Mouse (Mus musculus): Measurements from ENCODE around the gene Gm42669. TPM values are rescaled to one million over a fixed set of nuclear protein-coding genes. Genes with fewer than 3 reads are reported as not detected.

Gene Gm42669
- polyA plus RNA-seq, 1 experiment from 2014 or later, result 0.19 TPM

- 28% methylated on average over 2 of the region's 2 CpGs for WGBS
- Histone ChIP-seq H3K36me3 (ENCODE audit: insufficient read depth, low read length) (no peaks in the 10 kb centered on the region), H3K4me3 (ENCODE audit: low read depth, low read length) (no peak overlapping the region), H3K4me2 (replicated peaks; ENCODE audit: low read depth, low read length) (no peak overlapping the region), H3K9me3 (ENCODE audit: low read length) (no peaks in the 10 kb centered on the region), H3K9ac (replicated peaks; ENCODE audit: low read depth) (no peak overlapping the region), H3K27me3 (replicated peaks; ENCODE audit: insufficient read depth, low read length) (no peaks in the 10 kb centered on the region), H3K4me1 (ENCODE audit: insufficient read depth, low read depth, low read length) (no peaks in the 10 kb centered on the region), H3K27ac (ENCODE audit: low read length) (no peak overlapping the region)
- DNase-seq (ENCODE audit: low spot score) (no peak), ATAC-seq (no peak)
- TF ChIP-seq CTCF (IDR thresholded peaks at IDR 0.05) (no peak), EP300 (IDR thresholded peaks at IDR 0.05) (no peak)
Observed at GRCm38 (mm10) chr5:107533590-107533989, 26.2 kb downstream of the Gm42669 start.

GRCm38 (mm10) chr5:107534581-107534980, 27.2 kb downstream of the Gm42669 start, which contains the start of gene 1700028K03Rik:
Gene 1700028K03Rik, plus strand, starts transcription at chr5:107534709.
- no peak for ATAC-seq
- no peak within 1 kb of the TSS for H3K4me2 ChIP-seq (replicated peaks; ENCODE audit: low read depth, low read length)
- no peak for DNase-seq (ENCODE audit: low spot score)
- WGBS, result 65% methylated on average over 15 of the region's 15 CpGs
- no peak within 1 kb of the TSS for H3K4me3 ChIP-seq (ENCODE audit: low read depth, low read length)
- H3K36me3 ChIP-seq (ENCODE audit: insufficient read depth, low read length), result no peaks in the 10 kb centered on the region
- no peak within 1 kb of the TSS for H3K9ac ChIP-seq (replicated peaks; ENCODE audit: low read depth)
- H3K4me1 ChIP-seq (ENCODE audit: insufficient read depth, low read depth, low read length), result no peaks in the 10 kb centered on the region
- TF ChIP-seq EP300 (IDR thresholded peaks at IDR 0.05) (no peak), CTCF (IDR thresholded peaks at IDR 0.05) (no peak)
- no peaks in the 10 kb centered on the region for H3K9me3 ChIP-seq (ENCODE audit: low read length)
- H3K27me3 ChIP-seq (replicated peaks; ENCODE audit: insufficient read depth, low read length), result no peaks in the 10 kb centered on the region
- no peak within 1 kb of the TSS for H3K27ac ChIP-seq (ENCODE audit: low read length)

- Histone ChIP-seq H3K36me3 (ENCODE audit: insufficient read depth, low read length) (no peaks in the 10 kb centered on the region), H3K27me3 (replicated peaks; ENCODE audit: insufficient read depth, low read length) (no peaks in the 10 kb centered on the region), H3K27ac (ENCODE audit: low read length) (no peak overlapping the region), H3K9ac (replicated peaks; ENCODE audit: low read depth) (no peak overlapping the region), H3K4me1 (ENCODE audit: insufficient read depth, low read depth, low read length) (no peaks in the 10 kb centered on the region), H3K4me3 (ENCODE audit: low read depth, low read length) (no peak overlapping the region), H3K9me3 (ENCODE audit: low read length) (no peaks in the 10 kb centered on the region), H3K4me2 (replicated peaks; ENCODE audit: low read depth, low read length) (no peak overlapping the region)
- TF ChIP-seq EP300 (IDR thresholded peaks at IDR 0.05) (no peak), CTCF (IDR thresholded peaks at IDR 0.05) (no peak)
- no peak for ATAC-seq
- 35% methylated on average over 7 of the region's 7 CpGs for WGBS
- no peak for DNase-seq (ENCODE audit: low spot score)
Observed at GRCm38 (mm10) chr5:107541696-107542095, 34.3 kb downstream of the Gm42669 start.

GRCm38 (mm10) chr5:107545927-107546326, 38.5 kb downstream of the Gm42669 start:
- peak; percentile 45 for DNase-seq (ENCODE audit: low spot score)
- Histone ChIP-seq H3K4me2 (replicated peaks; ENCODE audit: low read depth, low read length) (no peak overlapping the region), H3K27ac (ENCODE audit: low read length) (no peak overlapping the region), H3K36me3 (ENCODE audit: insufficient read depth, low read length) (no peaks in the 10 kb centered on the region), H3K4me3 (ENCODE audit: low read depth, low read length) (no peak overlapping the region), H3K27me3 (replicated peaks; ENCODE audit: insufficient read depth, low read length) (no peaks in the 10 kb centered on the region), H3K9ac (replicated peaks; ENCODE audit: low read depth) (no peak overlapping the region), H3K9me3 (ENCODE audit: low read length) (no peaks in the 10 kb centered on the region), H3K4me1 (ENCODE audit: insufficient read depth, low read depth, low read length) (no peaks in the 10 kb centered on the region)
- ATAC-seq, result no peak
- 57% methylated on average over 4 of the region's 4 CpGs for WGBS
- no peak for TF ChIP-seq EP300 (IDR thresholded peaks at IDR 0.05)
- TF ChIP-seq CTCF (IDR thresholded peaks at IDR 0.05), result no peak

GRCm38 (mm10) chr5:107547955-107548354, 40.5 kb downstream of the Gm42669 start:
- TF ChIP-seq CTCF (IDR thresholded peaks at IDR 0.05) (no peak), EP300 (IDR thresholded peaks at IDR 0.05) (no peak)
- DNase-seq (ENCODE audit: low spot score), result no peak
- 67% methylated on average over 3 of the region's 3 CpGs for WGBS
- H3K27ac ChIP-seq (ENCODE audit: low read length), result no peak overlapping the region
- H3K9ac ChIP-seq (replicated peaks; ENCODE audit: low read depth), result no peak overlapping the region
- H3K27me3 ChIP-seq (replicated peaks; ENCODE audit: insufficient read depth, low read length), result no peaks in the 10 kb centered on the region
- no peaks in the 10 kb centered on the region for H3K36me3 ChIP-seq (ENCODE audit: insufficient read depth, low read length)
- no peaks in the 10 kb centered on the region for H3K9me3 ChIP-seq (ENCODE audit: low read length)
- H3K4me1 ChIP-seq (ENCODE audit: insufficient read depth, low read depth, low read length), result no peaks in the 10 kb centered on the region
- no peak overlapping the region for H3K4me3 ChIP-seq (ENCODE audit: low read depth, low read length)
- no peak for ATAC-seq
- H3K4me2 ChIP-seq (replicated peaks; ENCODE audit: low read depth, low read length), result no peak overlapping the region

- H3K9me3 ChIP-seq (ENCODE audit: low read length), result no peaks in the 10 kb centered on the region
- H3K4me2 ChIP-seq (replicated peaks; ENCODE audit: low read depth, low read length), result no peak overlapping the region
- H3K36me3 ChIP-seq (ENCODE audit: insufficient read depth, low read length), result no peaks in the 10 kb centered on the region
- DNase-seq (ENCODE audit: low spot score) (no peak), ATAC-seq (no peak)
- H3K27me3 ChIP-seq (replicated peaks; ENCODE audit: insufficient read depth, low read length), result no peaks in the 10 kb centered on the region
- H3K4me3 ChIP-seq (ENCODE audit: low read depth, low read length), result no peak overlapping the region
- WGBS, result 77% methylated on average over 3 of the region's 3 CpGs
- no peaks in the 10 kb centered on the region for H3K4me1 ChIP-seq (ENCODE audit: insufficient read depth, low read depth, low read length)
- no peak overlapping the region for H3K9ac ChIP-seq (replicated peaks; ENCODE audit: low read depth)
- TF ChIP-seq CTCF (IDR thresholded peaks at IDR 0.05), result no peak
- no peak overlapping the region for H3K27ac ChIP-seq (ENCODE audit: low read length)
Observed at GRCm38 (mm10) chr5:107548444-107548843, 41.0 kb downstream of the Gm42669 start.

- ATAC-seq (no peak), DNase-seq (ENCODE audit: low spot score) (no peak)
- Histone ChIP-seq H3K9me3 (ENCODE audit: low read length) (no peaks in the 10 kb centered on the region), H3K4me3 (ENCODE audit: low read depth, low read length) (no peak overlapping the region), H3K4me2 (replicated peaks; ENCODE audit: low read depth, low read length) (no peak overlapping the region), H3K4me1 (ENCODE audit: insufficient read depth, low read depth, low read length) (no peaks in the 10 kb centered on the region), H3K36me3 (ENCODE audit: insufficient read depth, low read length) (peaks cover 2% of the 10 kb centered on the region; the same call in 1 of the 2 replicates), H3K9ac (replicated peaks; ENCODE audit: low read depth) (no peak overlapping the region), H3K27me3 (replicated peaks; ENCODE audit: insufficient read depth, low read length) (no peaks in the 10 kb centered on the region), H3K27ac (ENCODE audit: low read length) (no peak overlapping the region)
- TF ChIP-seq EP300 (IDR thresholded peaks at IDR 0.05), result no peak
- TF ChIP-seq CTCF (IDR thresholded peaks at IDR 0.05), result no peak
- WGBS, result 63% methylated on average over 5 of the region's 5 CpGs
Observed at GRCm38 (mm10) chr5:107554336-107554735, 46.9 kb downstream of the Gm42669 start.
